In genomic region chr11:16592006-16592405, GRCm38 (mm10) we compare ENCODE assay signal across 8 mouse cellular contexts.
A peak's percentile ranks its signal among the peaks of the same experiment; 100 is the strongest.
DNase-seq lines count a peak whose midpoint lies in the region; ATAC-seq and TF ChIP-seq lines count a peak whose summit lies in the region.

No protein-coding gene starts in this region.

- in situ Hi-C loops in Patski (cut with MboI; ENCODE audit: low pct_unique_long_range_greater_than_20kb): no loop called here

- 43% methylated on average over 4 of the region's 4 CpGs for WGBS in heart, embryonic 15.5 days
- 40% methylated on average over 4 of the region's 4 CpGs for WGBS in midbrain, embryonic 13.5 days

- H3K36me3 ChIP-seq in heart, embryonic 15.5 days: no peaks in the 10 kb centered on the region
- H3K36me3 ChIP-seq in midbrain, embryonic 13.5 days: no peaks in the 10 kb centered on the region

- ATAC-seq in heart, embryonic 15.5 days (replicated peaks; ENCODE audit: insufficient number of reproducible peaks, insufficient read depth, low FRiP score, low read depth): no peak
- peak; percentile 81 for ATAC-seq in Patski
- ATAC-seq in midbrain, embryonic 13.5 days: no peak; the same call in 1 of the 2 replicates

- no peak overlapping the region for H3K9ac ChIP-seq in heart, embryonic 15.5 days
- no peak overlapping the region for H3K9ac ChIP-seq in midbrain, embryonic 13.5 days (replicated peaks)

- H3K9me3 ChIP-seq in heart, embryonic 15.5 days (replicated peaks): no peaks in the 10 kb centered on the region
- H3K9me3 ChIP-seq in midbrain, embryonic 13.5 days: no peaks in the 10 kb centered on the region

- H3K4me3 ChIP-seq in heart, embryonic 15.5 days: 0 out of 2 replicates have a peak overlapping the region, but pooled peaks have one; percentile 1
- H3K4me3 ChIP-seq in midbrain, embryonic 13.5 days (replicated peaks): no peak overlapping the region

- TF ChIP-seq CTCF in Patski (IDR thresholded peaks at IDR 0.05): no peak

- H3K4me2 ChIP-seq in heart, embryonic 15.5 days: peak overlapping the region; percentile 40
- peak overlapping the region; percentile 22 for H3K4me2 ChIP-seq in midbrain, embryonic 13.5 days (replicated peaks)

- no peaks in the 10 kb centered on the region for H3K27me3 ChIP-seq in heart, embryonic 15.5 days
- H3K27me3 ChIP-seq in Patski: no peaks in the 10 kb centered on the region
- H3K27me3 ChIP-seq in midbrain, embryonic 13.5 days: no peaks in the 10 kb centered on the region

- peak overlapping the region; percentile 90 for H3K27ac ChIP-seq in heart, embryonic 15.5 days
- no peak overlapping the region for H3K27ac ChIP-seq in midbrain, embryonic 13.5 days

- intact Hi-C loops in heart, postnatal 10 days (cut with DNase I): no loop called here

- peaks cover 16% of the 10 kb centered on the region for H3K4me1 ChIP-seq in heart, embryonic 15.5 days (replicated peaks)
- H3K4me1 ChIP-seq in midbrain, embryonic 13.5 days (replicated peaks): peaks cover 15% of the 10 kb centered on the region

- POLR2A ChIA-PET in Patski (lab: Charles Lee): interaction anchor here (0.6 to 1.0 kb wide), 4 partner anchors 32 to 2000 kb away, joined by 3 to 5 read pairs (median 3); no protein-coding TSS in a partner anchor

- CTCF ChIA-PET in Patski (lab: Charles Lee): no interaction called here

- DNase-seq in heart, adult 18-20 months: no peak
- peak; percentile 43 for DNase-seq in Patski (ENCODE audit: low read depth, low spot score)
- peak; percentile 10 to 20 for DNase-seq in heart, postnatal 10 days
- DNase-seq in urinary bladder, postnatal 14 days (ENCODE audit: low spot score): no peak
- no peak for DNase-seq in left cerebral cortex, adult 8-10 months (ENCODE audit: low spot score in 2 of 2)
- no peak for DNase-seq in urinary bladder, adult 18-20 months (ENCODE audit: low spot score in 2 of 2)

Comparison
In these comparisons a context has a peak if more than half of its experiments do, and no peak if none do; other contexts are left out.
1. DNase-seq: peak in Patski (single experiment) and heart, postnatal 10 days (2 of 2); none in heart, adult 18-20 months (0 of 2), urinary bladder, postnatal 14 days (single experiment), left cerebral cortex, adult 8-10 months (0 of 2) and urinary bladder, adult 18-20 months (0 of 2).